Mouse (Mus musculus): Measurements from ENCODE around the gene Wnt11. TPM values are rescaled to one million over a fixed set of nuclear protein-coding genes. Genes with fewer than 3 reads are reported as not detected.

The Wnt11 gene
- total RNA-seq, 2 experiments from 2014 or later, result 2.2 to 2.8 TPM

GRCm38 (mm10) chr7:98903884-98904283 lies 69.0 kb downstream of the Wnt11 start:
- DNase-seq (ENCODE audit: low spot score in 2 of 2), result no peak

Other genes starting within 250 kb of the Wnt11 start
- gene Emsy, start 178.3 kb upstream of the Wnt11 start, total RNA-seq (2021), result 10 to 100 TPM; 60.9 to 63.1 TPM
- 10 to 100 TPM; 72.3 to 74.9 TPM for gene Thap12, start 132.0 kb upstream of the Wnt11 start, total RNA-seq (2021)